Mouse (Mus musculus) cerebellum, adult 2 months (tissue): ENCODE results near the gene Scgb1b17. TPM values are rescaled to one million over a fixed set of nuclear protein-coding genes. Genes with fewer than 3 reads are reported as not detected.
"Not testable (repeated sequence)": the region's sequence is repeated elsewhere in the genome, so short reads cannot be mapped to it uniquely, and the experiment has no call there.

Experiments used
- DNase-seq, 2 experiments: peaks; one replicate each; pipeline ENCODE4 v3.0.0; 2021
- H3K27ac ChIP-seq: fragments of 200-500 bp; 2 replicates; pipeline ENCODE4 v1.5.1; 2012; ENCODE audit warnings: low read length, control low read depth, inconsistent platforms; ENCODE audit not compliant: insufficient read depth
- H3K27me3 ChIP-seq: fragments of 200-500 bp; 2 replicates; pipeline ENCODE4 v1.6.1; 2012; ENCODE audit warnings: inconsistent platforms, mild to moderate bottlenecking, low read length, moderate library complexity; ENCODE audit not compliant: control insufficient read depth, insufficient read depth
- H3K4me1 ChIP-seq: fragments of 200-500 bp; 2 replicates; pipeline ENCODE4 v1.6.1; 2011; ENCODE audit warnings: low read length; ENCODE audit not compliant: control insufficient read depth, insufficient read depth
- H3K4me3 ChIP-seq: fragments of 200-500 bp; replicated peaks from 2 replicates; pipeline ENCODE3; 2011; ENCODE audit warnings: mild to moderate bottlenecking, low read depth, low read length, control low read depth; ENCODE audit not compliant: insufficient read depth
- polyA plus RNA-seq: library from polyadenylated mRNA; depleted of rRNA; stranded (reverse); fragments of >200 nt; gene quantifications from 2 replicates; pipeline ENCODE4 v1.2.3, GENCODE M21; 2012; rRNA removed

Gene Scgb1b17
- not detected in 2 replicates for polyA plus RNA-seq

GRCm38 (mm10) chr7:33063149-33063548 lies at the start of gene Scgb1b17:
Gene Scgb1b17, plus strand, starts transcription at chr7:33063449.
- H3K4me1 ChIP-seq, H3K4me3 ChIP-seq, H3K27ac ChIP-seq, H3K27me3 ChIP-seq, DNase-seq: not testable (repeated sequence)

GRCm38 (mm10) chr7:33056461-33056860 lies 6.8 kb upstream of the Scgb1b17 start, which contains the start of gene Scgb2b17:
Gene Scgb2b17, minus strand, starts transcription at chr7:33056561.
- DNase-seq, H3K4me1 ChIP-seq, H3K27ac ChIP-seq, H3K27me3 ChIP-seq, H3K4me3 ChIP-seq: not testable (repeated sequence)

Other genes starting within 250 kb of the Scgb1b17 start
- not detected in 2 replicates for gene Scgb2b15, start 233.8 kb upstream of the Scgb1b17 start, polyA plus RNA-seq
- not detected in 2 replicates for gene Scgb1b15, start 226.9 kb upstream of the Scgb1b17 start, polyA plus RNA-seq
- gene Scgb2b17, start 6.9 kb upstream of the Scgb1b17 start, polyA plus RNA-seq = not detected in 2 replicates
- gene Scgb2b18, start 110.4 kb downstream of the Scgb1b17 start, polyA plus RNA-seq = not detected in 2 replicates
- gene Scgb1b18, start 122.1 kb downstream of the Scgb1b17 start, polyA plus RNA-seq = not detected in 2 replicates
- not detected in 2 replicates for gene Scgb2b19, start 216.9 kb downstream of the Scgb1b17 start, polyA plus RNA-seq
- not detected in 2 replicates for gene Scgb1b19, start 223.8 kb downstream of the Scgb1b17 start, polyA plus RNA-seq